Mouse (Mus musculus) E14TG2a.4 (cell line): ENCODE measurements around the gene Vmn1r223.

ENCODE experiments used
- CTCF ChIP-seq: conservative IDR thresholded peaks from 2 replicates; pipeline ENCODE4 v1.5.1; 2014; ENCODE audit warnings: low read length
- NANOG ChIP-seq: IDR thresholded peaks from 2 replicates; pipeline ENCODE4 v1.6.1; 2014; ENCODE audit warnings: borderline replicate concordance, low read length, mixed read lengths

DNA sequence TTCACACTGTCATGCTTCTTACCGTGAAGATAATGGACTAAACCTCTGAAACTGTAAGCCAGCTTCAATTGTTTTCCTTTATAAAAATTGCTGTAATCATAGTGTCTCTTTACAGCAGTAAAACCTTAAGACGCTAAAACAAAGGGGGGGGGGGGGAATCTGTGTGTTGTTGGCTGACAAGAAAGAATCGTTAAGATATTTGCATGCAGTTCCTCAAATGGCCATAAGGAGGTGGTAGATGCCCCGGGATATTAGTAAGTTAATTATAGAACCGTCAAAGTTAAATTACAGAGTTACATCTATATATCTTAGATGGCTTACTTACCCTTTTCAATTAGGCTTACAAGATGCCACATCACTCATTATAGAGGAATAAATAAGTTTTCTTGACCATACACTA, 50.8 kb downstream of the Vmn1r223 start:
- TF ChIP-seq CTCF (peak; percentile 53), NANOG (no peak)
